Mouse (Mus musculus) urinary bladder, postnatal 14 days (tissue): ENCODE data around the gene Olfr1418.

Experiments used
- DNase-seq: peaks from one replicate; pipeline ENCODE4 v3.0.0; 2021; ENCODE audit warnings: low spot score

Gene Olfr1418

GRCm38 (mm10) chr19:11810003-11810758 is 50.7 kb downstream of the Olfr1418 start:
- DNase-seq: no peak

- no peak for DNase-seq
Measured at GRCm38 (mm10) chr19:11808452-11808851, 52.4 kb downstream of the Olfr1418 start.

- DNase-seq: no peak
Measured at GRCm38 (mm10) chr19:11807822-11808221, 53.0 kb downstream of the Olfr1418 start.

- no peak for DNase-seq
Measured at GRCm38 (mm10) chr19:11807251-11807650, 53.6 kb downstream of the Olfr1418 start.

GRCm38 (mm10) chr19:11804423-11804822 is 56.4 kb downstream of the Olfr1418 start:
- DNase-seq: no peak
